Mouse (Mus musculus): ENCODE measurements around the gene Gm6657.

DNA sequence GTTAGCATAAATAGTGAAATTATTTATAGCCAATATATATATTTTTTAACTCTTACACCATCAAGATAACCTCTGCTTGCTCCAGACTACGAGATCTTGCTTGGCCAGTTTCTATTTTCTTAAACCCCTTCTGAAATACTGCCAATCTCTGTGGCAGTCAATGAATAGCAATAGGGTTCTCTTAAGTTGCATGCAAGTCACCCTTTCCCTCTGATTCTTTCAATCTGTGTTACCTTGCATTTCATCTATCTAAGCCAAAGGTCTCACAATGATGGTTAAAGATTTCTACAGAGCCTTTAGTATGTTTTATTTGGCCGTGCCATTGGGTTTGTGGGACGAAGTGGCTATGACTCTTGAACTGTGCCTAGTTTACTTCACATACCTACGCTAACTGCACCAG lies 19.4 kb upstream of the Gm6657 start:
- no peak for TF ChIP-seq CTCF (conservative IDR thresholded peaks at IDR 0.05 in 1 of 2, IDR thresholded peaks at IDR 0.05 in 1 of 2; ENCODE audit: low read depth in 2 of 2, low read length in 2 of 2)
- no peak for TF ChIP-seq POLR2A (IDR thresholded peaks at IDR 0.05; ENCODE audit: low read depth, low read length)
- TF ChIP-seq E2F4 (IDR thresholded peaks at IDR 0.05; ENCODE audit: insufficient replicate concordance, low read depth, low read length): no peak
- TF ChIP-seq MAZ (IDR thresholded peaks at IDR 0.05; ENCODE audit: low read depth, low read length): no peak
- TF ChIP-seq USF1 (IDR thresholded peaks at IDR 0.05; ENCODE audit: low read depth, low read length): no peak

All from CH12.LX (cell line).